In the genomic region with DNA sequence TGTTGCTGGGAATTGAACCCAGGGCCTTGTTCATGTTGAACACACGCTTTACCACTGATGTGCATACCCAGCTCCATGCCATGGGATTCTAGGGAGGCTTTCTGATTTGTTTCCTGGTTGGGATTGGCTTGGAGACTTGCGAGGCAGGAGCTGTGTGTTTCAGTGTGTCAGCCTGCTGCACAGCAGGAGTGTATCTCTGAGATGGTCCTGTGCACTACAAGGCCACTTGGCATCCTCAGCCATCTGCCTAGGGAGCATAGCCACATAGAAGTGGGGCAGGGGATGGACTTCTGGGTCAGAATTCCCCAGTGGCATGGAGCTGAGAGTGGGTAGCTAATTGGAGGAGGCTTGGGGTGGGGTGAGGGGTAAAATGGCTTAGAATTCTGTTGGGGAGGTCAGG, we compare ENCODE assay signal across 8 mouse cellular contexts.
A peak's percentile ranks its signal among the peaks of the same experiment; 100 is the strongest.
DNase-seq lines count a peak whose midpoint lies in the region; ATAC-seq and TF ChIP-seq lines count a peak whose summit lies in the region.

No protein-coding gene starts in this region.

- intact Hi-C loops in gastrocnemius, adult 2 months (cut with DNase I): no loop called here

- ATAC-seq in lung, embryonic 16.5 days (ENCODE audit: low read depth): no peak; the same call in 1 of the 2 replicates
- ATAC-seq in heart, embryonic 16.5 days (replicated peaks; ENCODE audit: extremely low read depth, insufficient read depth, low FRiP score): no peak
- no peak for ATAC-seq in neural tube, embryonic 13.5 days (ENCODE audit: low read depth)

- no peak overlapping the region for H3K4me2 ChIP-seq in lung, embryonic 16.5 days (ENCODE audit: low read depth, low read length)
- H3K4me2 ChIP-seq in heart, embryonic 16.5 days (ENCODE audit: low read depth, low read length): no peak overlapping the region; the same call in 1 of the 2 replicates
- no peak overlapping the region for H3K4me2 ChIP-seq in neural tube, embryonic 13.5 days

- no peak overlapping the region; the same call in 1 of the 2 replicates for H3K9ac ChIP-seq in lung, embryonic 16.5 days (ENCODE audit: low read length)
- H3K9ac ChIP-seq in heart, embryonic 16.5 days (ENCODE audit: low read length): peak overlapping the region; percentile 42; the same call in 1 of the 2 replicates
- no peak overlapping the region for H3K9ac ChIP-seq in neural tube, embryonic 13.5 days

- H3K9me3 ChIP-seq in lung, embryonic 16.5 days (ENCODE audit: control insufficient read depth, low read length): 0 out of 2 replicates have a peak, but pooled peaks cover 2% of the 10 kb centered on the region
- no peaks in the 10 kb centered on the region for H3K9me3 ChIP-seq in heart, embryonic 16.5 days (replicated peaks; ENCODE audit: control insufficient read depth, low read length)
- no peaks in the 10 kb centered on the region for H3K9me3 ChIP-seq in neural tube, embryonic 13.5 days

- H3K4me3 ChIP-seq in gastrocnemius, adult 2 months: no peak overlapping the region
- no peak overlapping the region for H3K4me3 ChIP-seq in lung, embryonic 16.5 days (ENCODE audit: low read length)
- H3K4me3 ChIP-seq in heart, embryonic 16.5 days (ENCODE audit: low read length): no peak overlapping the region
- no peak overlapping the region for H3K4me3 ChIP-seq in neural tube, embryonic 13.5 days

- WGBS in lung, embryonic 16.5 days: 63% methylated on average over 2 of the region's 2 CpGs
- 54% methylated on average over 2 of the region's 2 CpGs for WGBS in heart, embryonic 16.5 days
- 83% methylated on average over 2 of the region's 2 CpGs for WGBS in neural tube, embryonic 13.5 days

- peak overlapping the region; percentile 86 for H3K27ac ChIP-seq in gastrocnemius, adult 2 months
- H3K27ac ChIP-seq in lung, embryonic 16.5 days (ENCODE audit: low read length): peak overlapping the region; percentile 96
- peak overlapping the region; percentile 96 for H3K27ac ChIP-seq in heart, embryonic 16.5 days (ENCODE audit: low read length)
- H3K27ac ChIP-seq in neural tube, embryonic 13.5 days (replicated peaks): peak overlapping the region; percentile 65

- TF ChIP-seq CTCF in gastrocnemius, adult 2 months (IDR thresholded peaks at IDR 0.05): no peak

- H3K36me3 ChIP-seq in lung, embryonic 16.5 days (ENCODE audit: control insufficient read depth, insufficient read depth, low read length): no peaks in the 10 kb centered on the region
- H3K36me3 ChIP-seq in heart, embryonic 16.5 days (ENCODE audit: control insufficient read depth, insufficient read depth): no peaks in the 10 kb centered on the region
- H3K36me3 ChIP-seq in neural tube, embryonic 13.5 days: no peaks in the 10 kb centered on the region

- H3K4me1 ChIP-seq in lung, embryonic 16.5 days (replicated peaks; ENCODE audit: control insufficient read depth, insufficient read depth, low read length): peaks cover 51% of the 10 kb centered on the region
- H3K4me1 ChIP-seq in heart, embryonic 16.5 days (ENCODE audit: control insufficient read depth, insufficient read depth, low read length): peaks cover 81% of the 10 kb centered on the region
- H3K4me1 ChIP-seq in neural tube, embryonic 13.5 days (replicated peaks): peaks cover 36% of the 10 kb centered on the region

- DNase-seq in gastrocnemius, adult 2 months: no peak
- DNase-seq in gastrocnemius, adult 18-20 months (ENCODE audit: low spot score): no peak
- no peak for DNase-seq in lung, postnatal 4 days
- DNase-seq in adipocyte (ENCODE audit: low spot score): no peak
- no peak for DNase-seq in urinary bladder, adult 2 months (ENCODE audit: low spot score)

- H3K27me3 ChIP-seq in lung, embryonic 16.5 days (ENCODE audit: control insufficient read depth, insufficient read depth, low read depth, low read length): no peaks in the 10 kb centered on the region
- no peaks in the 10 kb centered on the region for H3K27me3 ChIP-seq in heart, embryonic 16.5 days (ENCODE audit: control insufficient read depth, insufficient read depth, low read length)
- H3K27me3 ChIP-seq in neural tube, embryonic 13.5 days: no peaks in the 10 kb centered on the region
